Mouse (Mus musculus): ENCODE data around the gene Efcab14. TPM values are rescaled to one million over a fixed set of nuclear protein-coding genes. Genes with fewer than 3 reads are reported as not detected.

Gene Efcab14
- polyA plus RNA-seq (2015; fragmentation: Nextera tagmentation; extraction: Ambion mirVana) = 30.4 and 34.4 TPM in 2 replicates

DNA sequence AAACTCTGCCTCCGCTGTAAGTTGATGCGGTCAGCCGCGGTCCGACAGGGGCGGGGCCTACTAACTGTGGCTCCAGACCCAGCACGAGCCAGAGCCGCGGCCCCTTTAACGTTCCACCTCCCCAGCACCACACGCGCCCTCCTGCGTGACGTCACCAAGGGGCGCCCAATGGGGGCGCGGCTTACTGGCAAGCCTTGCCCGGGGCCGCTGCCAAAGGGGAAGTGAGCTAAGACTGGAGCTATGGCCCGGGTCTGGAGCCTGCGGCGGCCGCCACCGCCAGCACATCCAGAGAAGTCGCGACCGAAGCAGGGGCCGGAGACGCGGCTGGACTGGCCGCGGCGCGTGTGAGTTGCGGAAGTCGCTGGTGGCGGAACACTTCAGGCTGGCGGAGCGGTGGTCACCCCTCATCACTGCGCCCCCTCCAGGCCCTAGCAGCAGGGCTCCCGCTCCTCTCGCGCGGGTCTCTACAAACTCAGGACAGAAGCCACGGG is at the start of gene Efcab14:
Gene Efcab14, plus strand, starts transcription at position 194 of the 491 bp plus-strand sequence.
- no peaks in the 10 kb centered on the region for H3K9me3 ChIP-seq
- H3K4me1 ChIP-seq = peaks cover 14% of the 10 kb centered on the region
- peak within 1 kb of the TSS; percentile 65 for H3K4me3 ChIP-seq (replicated peaks)
- peak within 1 kb of the TSS; percentile 59 for H3K4me2 ChIP-seq
- ATAC-seq (ENCODE audit: insufficient read depth, low FRiP score, low read depth) = peak; percentile 99
- peak within 1 kb of the TSS; percentile 81 for H3K27ac ChIP-seq
- no peaks in the 10 kb centered on the region for H3K36me3 ChIP-seq
- H3K9ac ChIP-seq = peak within 1 kb of the TSS; percentile 57; the same call in 1 of the 2 replicates
- WGBS = under 1% methylated on average over 45 of the region's 45 CpGs
- no peaks in the 10 kb centered on the region for H3K27me3 ChIP-seq (replicated peaks)

DNA sequence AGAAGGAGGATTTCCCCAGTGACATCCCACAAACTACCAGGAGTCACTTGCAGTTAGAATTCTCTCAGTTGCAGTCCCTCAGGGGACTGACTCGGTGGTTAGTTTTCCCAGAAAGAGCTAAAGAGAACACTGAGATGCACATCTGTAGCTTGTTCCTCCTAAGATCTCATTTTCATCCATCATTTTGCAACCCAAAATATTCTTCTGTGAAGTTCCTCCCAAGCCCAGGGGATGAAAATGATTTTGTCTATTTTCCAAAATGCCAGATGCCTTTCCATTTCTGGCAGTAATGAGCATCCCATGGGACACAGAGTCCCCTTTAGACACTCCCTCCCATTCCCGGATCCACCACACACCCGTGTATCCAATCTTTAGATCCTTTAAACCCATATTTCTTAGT is 36.1 kb upstream of the Efcab14 start:
- no peak overlapping the region for H3K27ac ChIP-seq
- ATAC-seq (ENCODE audit: insufficient read depth, low FRiP score, low read depth) = no peak
- H3K4me2 ChIP-seq = no peak overlapping the region
- no peaks in the 10 kb centered on the region for H3K9me3 ChIP-seq
- H3K9ac ChIP-seq = no peak overlapping the region
- 73% methylated on average over 3 of the region's 3 CpGs for WGBS
- H3K4me3 ChIP-seq (replicated peaks) = no peak overlapping the region
- H3K36me3 ChIP-seq = no peaks in the 10 kb centered on the region
- no peaks in the 10 kb centered on the region for H3K4me1 ChIP-seq
- no peaks in the 10 kb centered on the region for H3K27me3 ChIP-seq (replicated peaks)

- Histone ChIP-seq H3K9me3 (no peaks in the 10 kb centered on the region), H3K4me2 (no peak overlapping the region), H3K4me1 (no peaks in the 10 kb centered on the region), H3K27ac (no peak overlapping the region), H3K27me3 (replicated peaks) (no peaks in the 10 kb centered on the region), H3K9ac (no peak overlapping the region), H3K4me3 (replicated peaks) (no peak overlapping the region), H3K36me3 (no peaks in the 10 kb centered on the region)
- WGBS = 77% methylated on average over 2 of the region's 2 CpGs
- ATAC-seq (ENCODE audit: insufficient read depth, low FRiP score, low read depth) = no peak
Observed at GRCm38 (mm10) chr4:115703927-115704505, 33.5 kb upstream of the Efcab14 start.

DNA sequence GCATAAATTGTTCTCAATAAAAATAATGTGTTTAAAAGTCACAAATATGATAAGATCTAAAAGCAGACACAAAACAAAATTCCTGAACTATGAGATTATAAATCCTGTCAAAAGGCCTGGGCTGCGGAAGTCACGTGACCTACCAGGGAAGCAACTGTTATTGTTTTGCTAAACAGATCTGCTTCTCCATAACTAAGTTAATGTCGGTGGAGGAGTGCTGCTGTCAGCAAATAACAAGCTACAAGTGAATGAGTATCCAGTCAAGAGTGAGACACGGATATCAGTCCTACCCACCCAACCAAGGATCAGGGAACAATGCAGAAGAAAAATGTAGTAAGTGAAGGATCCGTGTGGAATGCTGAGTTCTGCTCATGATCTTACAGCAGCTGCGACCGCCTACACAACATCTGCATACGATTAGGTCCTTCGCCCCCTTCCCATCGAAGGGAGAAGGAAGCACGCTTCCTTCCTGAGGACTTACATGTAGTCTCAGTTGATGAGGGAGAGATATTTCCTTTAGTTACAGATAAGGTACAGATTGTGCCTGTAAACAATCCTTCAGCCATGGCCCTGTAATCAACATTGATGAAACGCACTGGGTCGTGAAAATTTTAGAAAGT is 28.5 kb upstream of the Efcab14 start:
- H3K4me3 ChIP-seq (replicated peaks) = no peak overlapping the region
- no peak overlapping the region for H3K9ac ChIP-seq
- WGBS = 59% methylated on average over 13 of the region's 13 CpGs
- no peaks in the 10 kb centered on the region for H3K27me3 ChIP-seq (replicated peaks)
- no peak for ATAC-seq (ENCODE audit: insufficient read depth, low FRiP score, low read depth)
- no peaks in the 10 kb centered on the region for H3K9me3 ChIP-seq
- H3K27ac ChIP-seq = no peak overlapping the region
- no peaks in the 10 kb centered on the region for H3K36me3 ChIP-seq
- no peak overlapping the region for H3K4me2 ChIP-seq
- no peaks in the 10 kb centered on the region for H3K4me1 ChIP-seq

DNA sequence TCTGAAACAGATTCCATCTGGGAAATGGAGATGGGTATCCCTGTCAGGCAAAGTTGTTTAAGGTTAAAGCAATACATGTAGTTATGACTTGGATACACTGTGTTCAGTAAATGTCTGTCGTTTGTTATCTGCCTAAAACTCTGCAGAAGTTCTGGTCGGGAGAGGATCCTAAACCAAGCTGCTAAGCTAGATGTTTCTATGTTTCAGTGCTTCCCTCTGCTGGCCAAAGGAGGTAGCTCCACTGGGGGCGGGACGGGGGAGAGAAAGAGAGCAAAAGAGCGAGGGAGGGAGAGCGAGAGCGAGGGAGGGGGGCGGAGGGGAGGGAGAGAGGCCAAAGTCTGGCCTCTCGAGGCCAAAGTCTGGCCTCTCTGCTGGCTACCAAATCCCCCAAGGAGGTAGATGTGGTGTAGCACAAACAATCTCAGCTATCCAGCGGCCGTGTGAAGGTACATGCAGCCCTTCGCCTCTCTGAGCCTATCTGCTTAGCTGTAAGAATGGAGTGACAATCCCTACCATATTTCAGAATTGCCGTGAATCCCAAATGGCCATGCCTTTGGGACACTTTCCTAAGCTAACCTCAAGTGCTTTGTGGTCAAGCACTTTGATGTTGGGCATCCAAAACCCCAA is 27.6 kb upstream of the Efcab14 start:
- peak; percentile 43; the same call in 1 of the 2 replicates for ATAC-seq (ENCODE audit: insufficient read depth, low FRiP score, low read depth)
- Histone ChIP-seq H3K4me1 (no peaks in the 10 kb centered on the region), H3K27ac (no peak overlapping the region), H3K4me2 (peak overlapping the region; percentile 44), H3K4me3 (replicated peaks) (0 out of 2 replicates have a peak overlapping the region, but pooled peaks have one; percentile 14), H3K9me3 (no peaks in the 10 kb centered on the region), H3K27me3 (replicated peaks) (no peaks in the 10 kb centered on the region), H3K9ac (no peak overlapping the region), H3K36me3 (no peaks in the 10 kb centered on the region)
- 11% methylated on average over 12 of the region's 13 CpGs for WGBS

DNA sequence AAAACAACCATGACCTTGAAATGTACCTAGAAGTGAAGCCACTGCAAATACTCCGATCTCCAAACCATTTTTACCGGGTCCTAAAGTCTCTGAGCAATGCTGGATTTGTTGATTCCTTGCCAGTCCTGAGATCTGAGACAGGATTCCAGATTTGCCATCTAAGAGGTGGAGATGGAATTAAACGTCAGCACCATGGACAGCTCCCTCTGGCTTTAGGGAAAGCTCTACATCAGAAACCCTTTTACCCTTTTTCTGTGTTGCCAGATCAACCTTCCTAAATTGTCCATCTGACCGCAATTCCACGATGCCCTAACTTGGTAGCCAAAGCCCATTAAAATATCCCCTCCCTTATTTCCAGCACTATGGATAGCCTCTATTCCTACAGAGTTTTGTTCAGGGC is 8.8 kb upstream of the Efcab14 start:
- H3K9ac ChIP-seq = no peak overlapping the region

DNA sequence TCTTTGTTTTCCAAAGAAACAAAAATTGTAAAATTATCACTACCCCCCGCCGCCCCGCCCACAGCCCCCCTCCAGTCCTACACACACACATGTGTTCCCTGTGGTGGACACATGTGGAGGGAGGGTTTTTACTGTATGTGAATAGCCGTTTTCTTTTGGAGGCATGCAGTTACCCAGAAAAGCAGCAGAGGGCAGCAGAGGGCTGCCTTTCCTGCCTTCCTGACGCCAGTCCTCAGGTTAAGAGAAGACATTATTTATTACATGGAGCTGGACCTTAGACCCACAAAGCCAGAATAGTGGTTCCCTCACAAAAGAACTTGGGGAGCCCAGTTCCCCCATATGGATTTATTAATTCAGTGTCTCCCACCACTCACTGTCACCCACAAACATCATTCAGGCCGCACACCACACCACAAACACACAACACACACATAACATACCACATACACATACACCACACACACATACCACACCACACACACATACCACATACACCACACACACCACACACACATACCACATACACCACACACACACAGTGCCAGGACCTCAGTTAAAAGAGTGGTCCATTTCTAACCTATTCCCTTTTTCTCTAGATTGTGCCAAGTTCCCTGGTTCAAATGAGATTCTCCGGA is 5.8 kb upstream of the Efcab14 start:
- H3K9ac ChIP-seq = no peak overlapping the region
- H3K4me3 ChIP-seq (replicated peaks) = no peak overlapping the region
- H3K27me3 ChIP-seq (replicated peaks) = no peaks in the 10 kb centered on the region
- WGBS = 23% methylated on average over 7 of the region's 7 CpGs
- H3K36me3 ChIP-seq = no peaks in the 10 kb centered on the region
- no peak overlapping the region for H3K4me2 ChIP-seq
- no peaks in the 10 kb centered on the region for H3K4me1 ChIP-seq
- H3K9me3 ChIP-seq = no peaks in the 10 kb centered on the region
- ATAC-seq (ENCODE audit: insufficient read depth, low FRiP score, low read depth) = peak; percentile 43; the same call in 1 of the 2 replicates
- no peak overlapping the region for H3K27ac ChIP-seq

More for the DNA sequence above, 8.8 kb upstream of the Efcab14 start:
- Histone ChIP-seq H3K9me3 (no peaks in the 10 kb centered on the region), H3K36me3 (no peaks in the 10 kb centered on the region), H3K4me1 (no peaks in the 10 kb centered on the region), H3K27ac (no peak overlapping the region), H3K4me3 (replicated peaks) (no peak overlapping the region), H3K27me3 (replicated peaks) (no peaks in the 10 kb centered on the region), H3K4me2 (no peak overlapping the region)
- no peak for ATAC-seq (ENCODE audit: insufficient read depth, low FRiP score, low read depth)
- WGBS = 18% methylated on average over 5 of the region's 5 CpGs

GRCm38 (mm10) chr4:115732223-115732818 is 5.2 kb upstream of the Efcab14 start:
- Histone ChIP-seq H3K4me3 (replicated peaks) (no peak overlapping the region), H3K36me3 (no peaks in the 10 kb centered on the region), H3K9me3 (no peaks in the 10 kb centered on the region), H3K9ac (no peak overlapping the region), H3K27ac (peak overlapping the region; percentile 26; the same call in 1 of the 2 replicates), H3K4me1 (no peaks in the 10 kb centered on the region), H3K4me2 (no peak overlapping the region), H3K27me3 (replicated peaks) (no peaks in the 10 kb centered on the region)
- ATAC-seq (ENCODE audit: insufficient read depth, low FRiP score, low read depth) = no peak
- WGBS = 48% methylated on average over 3 of the region's 3 CpGs

- no peak for ATAC-seq (ENCODE audit: insufficient read depth, low FRiP score, low read depth)
- Histone ChIP-seq H3K9ac (no peak overlapping the region), H3K4me3 (replicated peaks) (no peak overlapping the region), H3K27ac (no peak overlapping the region), H3K4me1 (peaks cover 6% of the 10 kb centered on the region), H3K27me3 (replicated peaks) (no peaks in the 10 kb centered on the region), H3K36me3 (no peaks in the 10 kb centered on the region), H3K4me2 (no peak overlapping the region), H3K9me3 (no peaks in the 10 kb centered on the region)
- whole genome bisulfite sequencing = 62% methylated on average over 5 of the region's 5 CpGs
Observed at GRCm38 (mm10) chr4:115733746-115734145, 3.8 kb upstream of the Efcab14 start.

DNA sequence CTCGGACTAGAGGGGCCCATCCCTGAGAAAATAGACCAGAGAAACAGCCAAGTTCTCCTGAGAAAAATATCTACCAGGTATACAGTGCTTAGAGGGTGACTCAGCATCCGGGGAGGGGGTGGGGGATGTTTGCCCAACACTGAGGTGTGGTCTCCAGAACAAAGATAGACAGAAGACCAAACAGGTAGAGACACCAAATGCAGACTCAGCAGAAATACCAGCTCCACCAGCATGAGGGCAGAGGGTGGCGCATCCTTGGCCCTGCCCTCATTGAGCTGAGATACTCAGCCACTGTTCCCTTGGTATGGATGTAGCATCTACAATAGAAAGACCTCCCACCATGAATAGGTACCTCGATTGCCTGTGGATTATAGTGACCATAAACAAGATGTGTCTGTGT is 2.7 kb upstream of the Efcab14 start:
- no peaks in the 10 kb centered on the region for H3K27me3 ChIP-seq (replicated peaks)
- no peaks in the 10 kb centered on the region for H3K9me3 ChIP-seq
- peaks cover 14% of the 10 kb centered on the region for H3K4me1 ChIP-seq
- no peak overlapping the region for H3K9ac ChIP-seq
- ATAC-seq (ENCODE audit: insufficient read depth, low FRiP score, low read depth) = no peak
- no peak overlapping the region for H3K4me2 ChIP-seq
- no peak overlapping the region for H3K4me3 ChIP-seq (replicated peaks)
- WGBS = 51% methylated on average over 4 of the region's 4 CpGs
- no peak overlapping the region for H3K27ac ChIP-seq
- no peaks in the 10 kb centered on the region for H3K36me3 ChIP-seq

GRCm38 (mm10) chr4:115738481-115738985 is 989 bp downstream of the Efcab14 start:
- Histone ChIP-seq H3K4me1 (peaks cover 14% of the 10 kb centered on the region), H3K4me2 (peak overlapping the region; percentile 59), H3K9ac (peak overlapping the region; percentile 57; the same call in 1 of the 2 replicates), H3K27me3 (replicated peaks) (no peaks in the 10 kb centered on the region), H3K36me3 (0 out of 2 replicates have a peak, but pooled peaks cover 3% of the 10 kb centered on the region), H3K9me3 (no peaks in the 10 kb centered on the region), H3K4me3 (replicated peaks) (peak overlapping the region; percentile 65), H3K27ac (no peak overlapping the region)
- no peak for ATAC-seq (ENCODE audit: insufficient read depth, low FRiP score, low read depth)
- 41% methylated on average over 13 of the region's 13 CpGs for WGBS

All from stomach, embryonic 15.5 days (tissue).